Mouse (Mus musculus) spleen, embryonic (tissue): ENCODE measurements at regions not wholly inside any gene's neighbourhood (a gene's known extent, or its start where the extent isn't known, plus 50 kb on each side); places are given as distances from the start of the nearest gene placed in this dataset.
"Not testable (repeated sequence)": the region's sequence is repeated elsewhere in the genome, so short reads cannot be mapped to it uniquely, and the experiment has no call there.

Source experiments
- CTCF ChIA-PET: fragments of 350-600 bp; sonication (Branson Sonifier 250); formaldehyde crosslinking; loops from one replicate; lab custom pipeline; 2022; lab: Charles Lee

- CTCF ChIA-PET: no interaction called here
Observed at GRCm38 (mm10) chr13:75295818-75296217, 206.2 kb downstream of the Pcsk1 start.

GRCm38 (mm10) chr13:75319780-75320179 is 230.2 kb downstream of the Pcsk1 start:
- CTCF ChIA-PET: interaction anchor here (0.6 to 0.7 kb wide), 2 partner anchors 466 to 808 kb away, joined by 7 to 8 read pairs; no protein-coding TSS in a partner anchor

GRCm38 (mm10) chr13:75320239-75320638 is 230.6 kb downstream of the Pcsk1 start:
- CTCF ChIA-PET: interaction anchor here (0.6 kb wide), 1 partner anchor 808 kb away, joined by 7 read pairs; no protein-coding TSS in a partner anchor

GRCm38 (mm10) chr13:75337054-75337453 is 247.4 kb downstream of the Pcsk1 start:
- CTCF ChIA-PET: no interaction called here

- CTCF ChIA-PET: no interaction called here
Observed at GRCm38 (mm10) chr13:75343422-75343821, 253.8 kb downstream of the Pcsk1 start.

GRCm38 (mm10) chr13:75366723-75367426 is 277.2 kb downstream of the Pcsk1 start:
- CTCF ChIA-PET: no interaction called here

- CTCF ChIA-PET: no interaction called here
Observed at GRCm38 (mm10) chr13:75368249-75368800, 278.7 kb downstream of the Pcsk1 start.

GRCm38 (mm10) chr13:75377100-75377499 is 287.5 kb downstream of the Pcsk1 start:
- CTCF ChIA-PET: not testable (repeated sequence)

GRCm38 (mm10) chr13:75377717-75378116 is 288.1 kb downstream of the Pcsk1 start:
- CTCF ChIA-PET: no interaction called here

- CTCF ChIA-PET: no interaction called here
Observed at GRCm38 (mm10) chr13:75384631-75385340, 295.2 kb downstream of the Pcsk1 start.

GRCm38 (mm10) chr13:75389211-75389610 is 299.6 kb downstream of the Pcsk1 start:
- CTCF ChIA-PET: no interaction called here

- CTCF ChIA-PET: no interaction called here
Observed at GRCm38 (mm10) chr13:75390177-75390576, 300.6 kb downstream of the Pcsk1 start.

GRCm38 (mm10) chr13:75399846-75400245 is 306.7 kb upstream of the Ell2 start:
- CTCF ChIA-PET: not testable (repeated sequence)

- CTCF ChIA-PET: no interaction called here
Observed at GRCm38 (mm10) chr13:75420726-75421125, 285.8 kb upstream of the Ell2 start.

- CTCF ChIA-PET: no interaction called here
Observed at GRCm38 (mm10) chr13:75426971-75427370, 279.6 kb upstream of the Ell2 start.

GRCm38 (mm10) chr13:75439170-75439569 is 267.4 kb upstream of the Ell2 start:
- CTCF ChIA-PET: no interaction called here

- CTCF ChIA-PET: no interaction called here
Observed at GRCm38 (mm10) chr13:75440051-75440450, 266.5 kb upstream of the Ell2 start.

- CTCF ChIA-PET: no interaction called here
Observed at GRCm38 (mm10) chr13:75460335-75460878, 246.2 kb upstream of the Ell2 start.

GRCm38 (mm10) chr13:75461273-75461672 is 245.3 kb upstream of the Ell2 start:
- CTCF ChIA-PET: no interaction called here

GRCm38 (mm10) chr13:75467225-75467624 is 239.3 kb upstream of the Ell2 start:
- CTCF ChIA-PET: no interaction called here

GRCm38 (mm10) chr13:75475828-75476597 is 230.5 kb upstream of the Ell2 start:
- CTCF ChIA-PET: no interaction called here
